Mouse (Mus musculus): Measurements from ENCODE around the gene Celsr1. TPM values are rescaled to one million over a fixed set of nuclear protein-coding genes. Genes with fewer than 3 reads are reported as not detected.

Gene Celsr1
- polyA plus RNA-seq, 1 experiment = 0.80 TPM

DNA sequence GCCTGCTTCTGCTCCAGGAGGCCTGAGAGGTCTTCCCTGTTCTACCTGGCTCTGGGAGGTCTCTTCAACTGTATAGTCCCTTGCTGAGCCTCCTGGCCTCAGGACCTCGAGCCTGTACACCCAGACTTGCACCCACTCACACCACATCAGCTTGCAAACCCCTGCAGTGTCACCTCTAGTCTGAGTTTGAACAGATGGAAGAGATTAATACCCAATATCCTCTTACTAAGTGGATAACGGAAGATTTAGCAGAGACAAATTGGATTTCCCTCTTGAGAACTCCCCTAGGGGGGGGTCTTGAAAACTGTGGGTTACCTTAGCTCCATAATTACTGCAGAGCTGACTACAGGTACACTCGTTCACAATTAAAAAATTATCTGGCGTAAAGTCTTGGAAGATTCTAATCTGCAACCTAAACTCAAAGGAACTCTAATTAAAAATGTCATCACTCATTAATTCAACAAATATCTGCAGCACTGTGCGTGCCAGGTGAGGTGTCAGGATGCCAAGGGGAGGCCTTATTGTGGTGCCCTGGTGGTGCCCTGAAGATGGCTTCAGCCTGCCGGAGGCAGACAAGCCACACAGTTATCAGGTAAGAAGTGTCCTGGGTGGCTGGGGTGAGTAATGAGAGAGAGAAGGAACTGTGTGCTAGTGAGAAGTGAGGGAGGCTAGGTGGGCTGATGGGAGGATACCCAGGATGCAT is 38.5 kb downstream of the Celsr1 start:
- DNase-seq (ENCODE audit: low spot score) = no peak

DNA sequence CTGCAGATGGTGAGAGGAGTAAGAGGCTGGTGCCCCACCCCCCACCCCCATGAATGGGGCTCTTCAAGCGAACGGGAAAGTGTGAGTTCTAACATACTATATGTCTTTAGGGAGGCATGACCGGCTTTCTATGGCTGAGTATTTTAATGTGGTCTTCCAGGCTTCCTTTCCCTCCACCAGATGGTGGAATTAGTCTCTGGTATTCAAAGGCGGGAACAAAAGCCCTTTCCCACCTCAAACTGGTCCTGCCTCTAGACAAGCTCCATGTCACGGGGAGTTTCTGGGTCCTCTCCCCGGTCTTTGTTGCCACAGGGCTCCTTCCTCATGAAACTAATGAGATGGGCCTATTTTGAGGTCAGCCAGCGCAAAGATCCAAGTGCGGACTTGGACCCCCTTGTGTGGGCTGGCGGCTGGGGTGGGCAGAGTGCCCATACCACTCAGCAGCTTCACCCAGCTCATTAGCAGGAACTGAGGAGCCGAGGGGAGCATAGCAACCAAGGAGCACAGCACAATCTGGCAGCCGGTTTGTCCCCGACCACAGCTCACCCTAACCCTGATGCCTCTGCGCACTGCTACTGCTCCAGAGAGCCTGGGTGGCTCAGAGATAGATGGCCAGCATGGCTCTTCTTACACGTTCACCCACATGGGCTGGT is 39.5 kb downstream of the Celsr1 start:
- DNase-seq (ENCODE audit: low spot score) = no peak

DNA sequence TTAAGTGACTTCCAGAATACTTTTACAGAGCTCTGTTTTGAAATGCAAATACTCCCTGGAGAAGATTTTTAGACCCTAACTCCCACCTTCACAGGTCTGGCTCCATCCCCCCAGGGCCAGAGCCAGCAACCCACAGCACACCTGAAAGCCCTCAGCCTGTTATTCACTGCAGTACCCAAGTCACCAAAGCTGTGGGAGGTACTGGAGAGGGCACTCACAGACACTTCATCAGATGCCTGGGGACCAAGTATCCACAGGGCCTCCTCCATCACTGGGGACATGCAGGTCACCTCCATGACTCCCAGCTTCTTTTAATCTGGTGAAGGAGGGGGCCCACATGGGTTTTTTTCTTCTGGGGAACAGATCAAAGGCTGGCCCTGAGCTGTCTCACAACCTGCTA is 40.2 kb downstream of the Celsr1 start:
- DNase-seq (ENCODE audit: low spot score) = no peak

DNA sequence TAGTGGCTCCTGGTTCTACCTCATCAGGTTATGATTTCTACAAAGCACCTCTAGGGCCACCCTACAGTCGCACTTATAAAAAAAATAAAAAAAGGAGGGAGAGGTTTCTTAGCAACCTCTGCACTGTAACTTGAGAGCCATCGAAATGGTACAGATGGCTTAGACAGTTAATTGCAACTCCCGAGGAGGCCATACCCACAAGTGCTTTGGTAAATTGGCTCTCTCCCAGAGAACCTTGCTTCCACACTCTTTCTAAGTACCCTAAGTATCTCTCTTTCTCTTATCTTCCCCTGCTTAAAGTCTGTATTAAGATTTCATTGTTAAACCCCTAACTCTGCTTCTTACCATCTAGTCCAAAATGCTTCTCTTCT is 41.5 kb downstream of the Celsr1 start:
- no peak for DNase-seq (ENCODE audit: low spot score)

DNA sequence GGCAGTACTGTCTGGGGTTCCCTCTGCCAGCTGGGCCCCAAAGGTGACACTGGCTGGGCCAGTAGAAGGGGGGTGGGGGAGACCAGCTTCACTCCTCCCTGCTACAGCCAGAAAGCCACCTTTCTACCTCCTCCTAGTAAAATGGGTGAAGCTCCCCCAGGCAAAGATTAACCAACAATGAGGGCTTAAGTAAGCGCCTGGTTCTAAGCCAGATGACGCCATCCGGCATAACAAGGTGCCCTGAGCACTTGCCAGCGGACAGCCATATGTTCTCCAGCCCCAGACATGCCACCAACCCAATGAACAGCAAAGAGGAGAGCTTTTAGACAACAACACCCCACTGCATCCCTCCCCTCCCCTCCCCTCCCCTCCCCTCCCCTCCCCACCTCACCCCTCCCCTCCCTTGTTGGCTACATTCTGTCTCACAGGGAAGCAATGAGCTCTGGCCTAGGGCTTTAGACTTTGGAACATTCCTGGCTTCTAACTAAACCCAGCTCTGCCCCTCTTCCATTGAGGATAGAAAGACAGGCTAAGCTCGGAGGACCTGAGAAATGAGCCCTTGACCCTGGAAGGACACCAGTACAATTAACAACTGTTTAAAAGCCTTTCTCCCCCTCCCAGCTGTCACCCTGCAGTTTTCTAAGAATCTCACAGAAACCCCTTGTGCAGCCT is 42.0 kb downstream of the Celsr1 start:
- DNase-seq (ENCODE audit: low spot score) = no peak

DNA sequence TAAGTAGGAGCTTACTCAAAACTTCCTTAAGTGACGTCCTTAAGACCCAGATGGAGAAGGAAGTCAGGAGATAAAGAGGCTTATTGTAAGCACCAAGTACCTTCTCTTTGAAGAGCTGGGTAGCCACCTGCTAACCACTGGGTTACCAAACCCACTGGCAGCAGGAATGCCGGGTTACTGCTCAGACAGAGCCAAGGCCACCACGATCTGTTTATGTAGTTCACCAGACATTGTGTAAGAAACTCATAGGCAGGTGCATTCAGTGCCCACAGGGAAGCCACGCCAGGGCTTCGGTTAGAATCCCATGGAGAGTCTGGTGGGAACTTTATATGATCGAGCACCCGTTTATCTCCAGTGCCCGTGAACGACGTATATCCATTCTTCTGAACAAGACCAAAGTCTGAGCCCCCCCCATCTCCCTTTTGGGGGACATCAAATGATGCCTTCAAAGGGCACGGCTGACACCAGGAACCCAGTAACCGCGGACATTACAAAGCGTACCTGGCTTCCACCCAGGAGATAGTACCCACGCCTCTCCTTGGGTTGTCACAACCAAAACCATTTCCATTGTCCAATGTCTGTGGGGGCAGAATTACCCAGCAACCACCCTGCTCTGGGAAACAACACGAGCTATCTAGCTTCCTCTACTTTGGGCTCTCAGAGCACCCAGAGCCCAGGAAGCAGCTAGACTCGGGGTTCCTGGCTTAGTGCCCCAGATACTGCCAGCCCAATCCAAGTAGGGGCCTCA is 42.7 kb downstream of the Celsr1 start:
- DNase-seq (ENCODE audit: low spot score) = no peak

DNA sequence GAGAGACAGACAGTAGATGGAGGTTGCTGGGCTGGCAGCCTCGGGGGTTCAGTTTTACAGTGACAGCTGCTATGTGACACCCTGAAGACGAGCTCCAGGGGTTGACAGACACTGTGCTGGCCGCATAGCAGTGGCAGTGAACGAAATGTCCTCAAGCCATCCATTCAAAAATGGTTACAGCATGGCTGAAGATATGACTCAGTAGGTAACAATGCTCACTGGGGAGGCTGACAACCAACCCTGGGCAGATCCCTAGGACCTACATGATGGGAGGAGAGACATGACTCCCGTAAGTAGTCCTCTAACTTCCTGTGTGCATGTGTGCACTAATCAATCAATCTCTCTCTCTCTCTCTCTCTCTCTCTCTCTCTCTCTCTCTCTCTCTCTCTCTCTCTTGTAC is 45.7 kb downstream of the Celsr1 start:
- no peak for DNase-seq (ENCODE audit: low spot score)

DNA sequence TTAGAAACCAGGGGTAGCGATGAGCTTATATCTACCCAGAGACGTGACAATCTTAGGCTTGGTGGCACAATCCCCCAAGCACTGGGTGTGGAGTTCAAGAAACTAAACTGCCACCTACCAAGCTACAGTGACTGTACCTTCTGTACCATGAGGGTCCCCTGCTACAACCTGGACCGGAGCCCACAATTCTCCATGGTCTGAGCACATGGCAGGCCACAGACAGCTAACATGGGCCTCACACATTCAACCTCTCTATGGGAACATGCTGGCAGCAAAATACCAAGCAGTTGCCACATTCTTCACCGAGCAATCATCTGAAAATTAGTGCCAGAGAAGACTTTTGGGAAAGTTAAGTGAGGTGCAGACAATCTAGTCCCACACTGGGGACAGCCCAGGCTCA is 47.4 kb downstream of the Celsr1 start:
- no peak for DNase-seq (ENCODE audit: low spot score)

DNA sequence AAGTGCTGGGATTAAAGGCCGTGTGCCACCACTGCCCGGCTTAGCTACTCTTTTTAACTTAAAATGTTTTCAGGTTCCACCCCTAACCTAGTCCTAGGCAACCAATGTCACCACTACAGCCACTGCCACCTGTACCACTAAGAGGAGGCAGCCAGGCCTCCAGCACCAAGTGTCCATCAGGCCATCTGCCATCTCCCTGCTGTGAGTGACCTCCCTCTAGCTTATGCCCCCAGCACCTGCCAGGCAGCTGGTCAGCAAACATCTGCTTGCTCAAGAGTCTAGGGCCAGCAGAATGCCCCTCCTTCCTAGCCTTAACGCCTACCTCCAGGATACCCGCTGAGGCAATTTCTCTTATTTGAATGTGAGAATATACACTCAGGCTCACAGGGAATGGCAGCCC is 48.0 kb downstream of the Celsr1 start:
- no peak for DNase-seq (ENCODE audit: low spot score)

DNA sequence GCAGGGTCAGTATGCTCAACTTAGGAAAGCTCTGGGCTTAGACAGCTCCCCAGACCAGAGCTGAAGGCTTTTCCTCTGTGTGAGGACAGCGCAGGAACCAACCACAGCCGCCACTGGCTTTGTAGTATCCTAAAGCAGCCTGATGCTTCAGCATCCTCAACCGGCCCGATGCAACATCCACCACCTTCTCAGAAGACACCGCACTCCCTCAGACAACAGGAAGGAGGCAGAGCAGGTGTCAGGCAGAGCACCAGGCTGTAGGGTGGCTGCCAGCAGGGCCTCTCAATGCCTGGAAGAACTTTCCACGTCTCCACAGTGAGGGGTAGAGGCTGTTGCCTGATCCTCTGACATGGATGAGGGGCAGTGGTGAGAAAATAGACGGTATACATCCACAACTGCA is 50.4 kb downstream of the Celsr1 start:
- DNase-seq (ENCODE audit: low spot score) = no peak

DNA sequence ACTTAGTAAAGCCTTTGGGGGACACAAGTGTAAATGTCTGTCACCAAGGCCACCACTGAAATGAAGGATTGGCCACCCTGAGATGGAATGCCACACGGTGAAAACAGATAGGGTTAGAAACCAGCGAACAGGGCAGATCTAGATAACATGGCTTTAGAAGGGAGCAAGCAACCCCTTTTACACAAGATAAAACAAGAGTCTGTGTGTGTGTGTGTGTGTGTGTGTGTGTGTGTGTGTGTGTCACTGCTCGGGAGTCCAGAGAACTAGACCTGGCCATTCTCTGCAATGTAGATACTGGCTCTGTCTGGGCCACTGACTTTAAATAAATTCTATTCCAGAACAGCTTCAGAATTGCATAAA is 51.2 kb downstream of the Celsr1 start:
- no peak for DNase-seq (ENCODE audit: low spot score)

DNA sequence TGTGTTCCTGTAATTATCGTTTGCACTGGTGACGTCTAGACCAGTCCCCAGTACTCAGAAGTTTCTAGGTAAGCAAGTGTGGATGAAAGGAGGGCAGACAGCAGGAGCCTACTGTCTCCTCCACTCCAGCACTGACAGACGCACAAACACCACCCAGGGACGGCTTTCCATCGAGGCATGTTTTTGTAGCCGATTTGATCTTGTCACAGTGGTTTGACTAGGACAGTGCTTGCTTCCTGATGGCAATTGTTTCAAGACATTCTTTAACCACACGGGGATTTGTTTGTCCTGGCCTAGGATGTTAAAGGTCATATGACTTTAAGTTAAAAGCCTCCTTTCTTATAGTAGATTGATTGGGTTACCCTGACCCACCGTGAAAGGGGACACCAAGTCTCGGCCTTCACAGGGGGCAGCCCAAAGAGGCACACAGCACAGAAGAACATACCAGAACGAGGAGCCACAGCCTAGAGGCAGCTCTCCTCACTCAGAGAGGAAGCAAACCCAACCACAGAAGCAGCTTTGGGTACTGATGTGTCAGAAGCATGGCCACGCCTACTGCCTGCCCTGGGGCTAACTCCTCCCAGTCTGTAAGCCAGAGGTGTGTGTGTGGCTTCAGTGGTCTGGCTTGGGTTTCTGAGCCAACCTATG is 51.7 kb downstream of the Celsr1 start:
- DNase-seq (ENCODE audit: low spot score) = no peak

DNA sequence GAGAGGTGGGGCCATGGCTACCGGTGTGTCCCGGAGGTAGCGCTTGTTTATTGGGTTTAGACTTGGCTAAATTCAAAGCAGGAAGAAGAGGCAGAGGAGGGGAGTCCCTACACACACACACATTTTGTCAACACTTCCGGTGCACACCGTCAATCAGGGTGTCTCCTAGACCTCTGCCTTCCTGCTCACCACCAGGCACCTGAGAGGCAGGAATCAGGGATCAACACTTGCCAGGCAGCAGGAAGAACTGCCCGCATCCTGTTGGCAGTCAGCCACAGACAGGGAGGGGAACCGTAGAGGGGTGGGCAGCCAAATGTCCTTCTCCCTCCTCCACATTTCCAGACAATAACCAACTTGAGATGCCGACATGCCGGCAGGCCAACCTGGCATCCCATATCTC is 56.5 kb downstream of the Celsr1 start:
- DNase-seq (ENCODE audit: low spot score) = no peak

DNA sequence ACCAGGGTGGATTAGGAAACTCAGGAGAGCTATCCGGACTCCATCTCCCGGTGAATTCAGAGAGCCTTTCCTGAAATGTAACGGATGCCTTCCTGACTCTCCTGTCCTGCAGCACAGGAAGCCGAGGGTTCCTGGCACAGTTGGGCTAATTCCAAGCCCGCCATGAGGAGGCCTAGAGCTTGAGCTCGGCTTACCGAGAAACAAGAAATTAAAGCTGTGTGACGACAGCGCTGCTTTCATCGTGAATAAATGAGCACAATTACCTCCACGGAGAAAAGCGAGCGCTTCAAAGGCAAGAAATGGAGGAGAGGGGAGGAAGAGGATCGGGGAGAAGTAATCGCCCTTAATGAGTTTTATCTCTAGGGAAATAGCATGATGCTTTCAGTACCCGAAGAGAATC is 57.8 kb downstream of the Celsr1 start:
- DNase-seq (ENCODE audit: low spot score) = no peak

DNA sequence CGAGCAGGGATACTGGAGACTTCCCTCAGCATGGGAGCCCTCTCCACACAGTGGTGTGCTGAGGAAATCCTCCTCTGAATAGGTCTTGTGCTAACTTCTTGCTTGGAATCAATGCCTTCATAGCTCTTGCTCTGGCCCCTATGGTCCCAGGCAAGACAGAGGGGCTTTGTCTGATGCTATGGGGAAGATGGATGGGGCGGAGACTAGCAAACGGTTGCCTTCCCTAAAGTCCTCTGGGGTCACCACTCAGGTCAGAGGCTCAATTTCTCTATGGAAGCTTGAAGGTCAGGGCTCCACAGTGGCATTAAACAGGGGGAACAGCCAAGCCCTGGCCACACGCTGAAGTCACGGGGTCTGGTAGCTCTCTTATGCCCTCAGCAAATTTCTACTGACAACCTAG is 62.0 kb downstream of the Celsr1 start:
- DNase-seq (ENCODE audit: low spot score) = no peak

DNA sequence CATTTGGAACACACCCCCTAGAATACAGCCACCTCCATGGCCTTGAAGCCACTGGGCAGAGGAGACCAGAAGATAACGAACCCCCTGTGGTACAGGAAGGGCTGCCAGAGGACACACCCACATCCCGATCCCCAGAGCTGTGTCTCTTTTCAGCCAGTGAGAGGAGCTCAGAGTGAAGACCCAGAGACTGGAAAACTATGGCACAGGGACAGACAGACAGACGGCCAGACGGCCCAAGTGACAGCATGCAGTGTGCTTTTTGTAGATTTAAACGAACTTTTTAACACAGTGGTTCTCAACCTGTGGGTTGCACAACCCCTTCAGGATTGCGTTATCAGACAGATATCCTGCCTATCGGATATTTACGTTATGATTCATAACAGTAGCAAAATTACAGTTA is 63.1 kb downstream of the Celsr1 start:
- DNase-seq (ENCODE audit: low spot score) = no peak

DNA sequence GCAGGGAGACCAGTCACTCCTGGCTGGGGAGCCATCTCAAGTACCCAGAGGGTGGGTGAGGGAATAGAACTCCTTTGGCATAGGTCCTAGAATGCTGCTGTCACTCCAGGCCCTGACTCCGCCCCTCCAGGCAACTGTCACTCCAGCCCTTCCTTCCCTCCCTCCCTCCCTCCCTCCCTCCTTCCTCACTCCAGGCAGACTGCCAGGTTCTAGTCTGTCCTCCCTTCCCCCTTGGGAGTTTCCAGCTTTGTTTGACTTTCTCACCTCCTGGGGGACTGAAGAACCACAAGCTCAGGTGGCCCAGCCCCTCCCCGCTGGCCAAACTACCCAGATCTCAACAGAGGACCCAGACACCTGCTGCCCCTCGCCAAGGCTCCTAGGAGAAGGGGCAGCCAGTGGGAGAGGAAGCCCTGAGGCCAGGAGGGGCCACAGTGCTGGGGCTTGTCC is 63.8 kb downstream of the Celsr1 start:
- no peak for DNase-seq (ENCODE audit: low spot score)

DNA sequence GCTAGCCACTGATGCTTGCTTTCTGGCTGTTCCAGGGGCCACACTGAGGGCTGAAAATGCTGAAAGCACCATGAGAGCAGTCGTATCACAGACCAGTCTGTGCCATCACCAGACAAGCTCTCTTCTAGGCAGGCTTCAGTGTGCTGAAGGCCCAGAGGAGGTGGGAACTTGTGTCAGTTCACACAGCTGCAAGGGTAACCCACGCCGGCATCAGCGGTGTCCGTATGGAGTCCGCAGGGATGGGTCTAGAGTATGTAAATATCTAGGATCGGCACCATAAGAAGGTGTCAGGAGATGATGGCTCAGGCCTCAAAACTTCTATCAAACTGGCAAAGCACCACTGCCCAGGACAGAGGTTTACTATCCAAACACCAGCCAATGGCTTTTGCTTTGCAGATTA is 64.3 kb downstream of the Celsr1 start:
- DNase-seq (ENCODE audit: low spot score) = no peak

DNA sequence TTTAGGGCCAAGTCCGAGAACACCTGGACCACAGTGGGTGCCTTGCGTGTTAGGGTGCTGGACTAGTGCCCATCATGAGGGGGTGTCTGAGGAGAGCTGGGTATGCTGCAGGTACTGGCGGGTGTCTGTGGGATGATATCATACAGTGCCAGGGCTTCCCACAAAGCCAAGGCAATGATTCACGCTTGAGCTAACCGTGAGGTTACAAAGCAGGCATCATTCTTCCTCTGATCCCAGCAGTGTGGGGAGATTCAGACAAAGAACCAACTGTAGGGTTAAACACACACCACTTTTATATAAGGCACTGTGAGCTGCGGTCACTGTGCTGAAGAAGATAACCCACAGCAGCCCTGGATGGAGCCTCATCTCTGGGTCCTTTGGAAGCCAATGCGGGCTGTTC is 67.5 kb downstream of the Celsr1 start:
- no peak for DNase-seq (ENCODE audit: low spot score)

DNA sequence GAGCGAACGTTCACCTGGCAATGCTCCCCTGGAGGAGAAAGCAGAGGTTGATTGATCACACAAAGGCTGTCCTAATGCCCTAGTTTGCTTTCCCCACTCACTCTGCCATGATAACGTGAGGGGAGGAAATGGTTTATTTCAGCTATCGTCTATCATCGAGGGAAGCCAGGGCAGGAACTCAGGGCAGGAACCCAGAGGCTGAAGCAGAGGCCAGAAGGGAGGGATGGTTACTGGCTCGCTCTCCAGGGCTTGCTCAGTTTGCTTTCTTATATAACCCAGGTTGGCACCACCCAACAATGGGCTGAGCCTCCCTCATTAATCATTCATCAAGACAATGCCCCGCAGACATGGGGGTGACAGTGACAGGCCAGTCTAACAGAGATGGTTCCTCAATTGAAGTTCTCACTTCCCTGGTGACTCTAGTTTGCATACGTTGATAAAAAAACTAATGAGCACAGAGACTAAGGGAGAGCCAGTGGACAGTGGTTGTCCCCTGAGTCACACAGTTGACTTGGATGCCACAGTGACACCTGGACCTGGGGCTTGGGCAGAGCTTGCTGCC is 70.2 kb downstream of the Celsr1 start:
- DNase-seq (ENCODE audit: low spot score) = no peak

DNA sequence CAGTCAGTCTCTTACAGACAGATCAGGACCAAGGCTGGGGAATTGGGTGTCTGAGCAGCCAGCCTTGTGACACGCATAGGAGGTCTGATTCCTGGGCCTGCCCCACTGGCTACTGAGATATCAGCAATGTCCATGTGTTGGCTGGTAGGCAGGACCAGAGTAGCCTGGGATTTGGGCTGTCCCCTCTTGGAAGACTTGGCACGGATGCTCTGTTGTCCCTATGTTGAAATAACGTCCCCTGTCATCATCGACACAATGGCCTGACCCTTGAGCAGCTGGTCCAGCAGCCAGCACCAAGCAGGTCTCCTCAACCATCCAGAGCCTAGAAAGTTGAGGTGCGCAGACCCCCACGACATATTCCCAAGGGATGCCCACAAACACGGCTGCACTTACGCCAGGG is 70.9 kb downstream of the Celsr1 start:
- no peak for DNase-seq (ENCODE audit: low spot score)

DNA sequence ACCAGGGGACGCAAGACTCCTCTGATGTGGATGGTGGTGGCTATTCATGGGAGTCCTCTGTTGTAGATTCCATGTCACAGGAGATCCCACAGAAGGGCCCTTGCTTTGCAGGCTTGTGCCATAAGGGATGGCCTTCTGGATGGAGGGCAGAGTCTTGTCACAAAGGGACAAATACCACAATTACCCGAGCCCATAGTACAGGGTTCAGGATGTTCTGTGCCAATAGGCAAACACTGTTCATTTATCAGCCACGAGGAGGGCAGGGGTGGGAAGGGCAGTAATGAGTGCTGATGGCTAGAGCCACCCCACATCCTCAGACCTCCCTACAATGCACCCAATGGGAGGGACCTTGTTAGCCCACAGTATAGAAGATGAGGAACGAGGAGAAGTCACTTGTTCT is 71.9 kb downstream of the Celsr1 start:
- no peak for DNase-seq (ENCODE audit: low spot score)
